Mouse (Mus musculus) liver, embryonic 18 days (tissue): Measurements from ENCODE around the gene Ccdc63. TPM values are rescaled to one million over a fixed set of nuclear protein-coding genes. Genes with fewer than 3 reads are reported as not detected.

Experiments
- polyA plus RNA-seq: library from polyadenylated mRNA; depleted of rRNA; stranded (reverse); fragments of >200 nt; gene quantifications from 2 replicates; pipeline ENCODE4 v1.2.3, GENCODE M21; 2012; rRNA removed

The Ccdc63 gene
- 0.07 and 0.19 TPM in 2 replicates for polyA plus RNA-seq

DNA sequence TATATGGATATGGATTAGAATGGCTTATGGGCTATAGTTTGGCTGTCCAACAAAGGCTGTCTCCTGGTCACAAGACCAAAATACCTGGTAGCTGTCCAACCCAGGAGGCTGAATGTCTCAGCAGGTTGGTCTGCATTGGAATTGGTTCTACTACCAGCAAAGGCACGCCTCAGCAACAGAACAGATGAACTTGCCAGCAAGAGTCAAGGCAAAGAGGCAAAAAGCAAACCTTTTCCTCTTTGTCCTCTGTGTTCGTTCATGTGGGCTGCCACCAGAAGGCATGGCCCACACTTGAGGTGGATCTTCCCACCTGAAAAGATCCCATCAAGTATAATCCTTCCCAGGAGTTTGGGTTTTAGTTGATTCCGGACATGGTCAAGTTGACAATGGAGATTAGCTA, at the start of gene Ccdc63:
Gene Ccdc63, minus strand, starts transcription at position 101 of the 400 bp plus-strand sequence.

DNA sequence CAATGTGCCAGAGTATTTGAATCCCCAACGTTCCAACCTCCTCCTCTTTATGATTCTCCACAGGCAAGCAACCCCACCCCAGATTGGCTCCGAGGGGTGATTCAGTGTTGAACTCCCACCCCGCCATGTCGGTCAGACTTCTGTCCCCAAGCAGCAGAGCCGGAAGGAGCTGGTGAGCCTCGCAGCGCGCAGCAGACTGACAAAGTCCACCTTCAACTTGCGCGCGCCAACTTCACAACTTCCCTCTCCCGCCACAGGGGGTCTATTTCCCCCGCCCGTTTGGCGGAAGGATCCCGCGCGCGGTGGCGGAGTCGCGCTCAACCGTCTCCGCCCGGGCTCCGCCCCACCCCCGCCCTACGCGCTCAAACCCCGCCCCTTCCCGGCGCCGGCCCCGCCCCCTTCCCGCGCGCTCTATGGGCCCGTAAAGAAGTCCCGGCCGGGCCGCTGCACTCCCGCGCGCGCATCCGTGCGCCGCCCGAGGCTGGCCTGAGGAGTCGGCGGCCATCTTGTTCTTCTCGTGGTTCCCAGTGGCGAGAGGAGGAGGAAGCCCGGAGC, 17.3 kb upstream of the Ccdc63 start, which contains the start of gene Ppp1cc:
Gene Ppp1cc, plus strand, starts transcription at position 452 of the 555 bp plus-strand sequence.

Other genes starting within 250 kb of the Ccdc63 start
- gene Cux2, start 90.7 kb downstream of the Ccdc63 start, polyA plus RNA-seq: 12.2 and 18.9 TPM in 2 replicates
- 0.17 and 0.55 TPM in 2 replicates for gene Myl2, start 39.9 kb downstream of the Ccdc63 start, polyA plus RNA-seq
- 92.4 and 99.2 TPM in 2 replicates for gene Ppp1cc, start 17.5 kb upstream of the Ccdc63 start, polyA plus RNA-seq
- 5.8 and 6.8 TPM in 2 replicates for gene Hvcn1, start 66.0 kb upstream of the Ccdc63 start, polyA plus RNA-seq
- 2.6 and 3.0 TPM in 2 replicates for gene Tctn1, start 123.6 kb upstream of the Ccdc63 start, polyA plus RNA-seq
- 7.6 and 10.1 TPM in 2 replicates for gene Pptc7, start 143.5 kb upstream of the Ccdc63 start, polyA plus RNA-seq
- 2.7 and 3.0 TPM in 2 replicates for gene Rad9b, start 213.4 kb upstream of the Ccdc63 start, polyA plus RNA-seq
- gene Vps29, start 213.5 kb upstream of the Ccdc63 start, polyA plus RNA-seq: 47.9 and 55.7 TPM in 2 replicates
- gene Gpn3, start 231.1 kb upstream of the Ccdc63 start, polyA plus RNA-seq: 24.4 and 29.1 TPM in 2 replicates
- 13.8 and 14.0 TPM in 2 replicates for gene Fam216a, start 231.5 kb upstream of the Ccdc63 start, polyA plus RNA-seq